Mouse (Mus musculus) liver, embryonic 15.5 days (tissue): ENCODE data around the gene Gm20388. TPM values are rescaled to one million over a fixed set of nuclear protein-coding genes. Genes with fewer than 3 reads are reported as not detected.

ENCODE experiments used
- ATAC-seq: fragments of 200-750 bp; cut with Nextera tagmentation; 2 replicates; pipeline ENCODE4 v1.8.0; 2017; ENCODE audit warnings: moderate number of reproducible peaks, mild to moderate bottlenecking, moderate library complexity; ENCODE audit not compliant: insufficient read depth
- H3K27ac ChIP-seq: fragments of 300-500 bp; sonication (generic); replicated peaks from 2 replicates; pipeline ENCODE4 v1.5.1; 2015; ENCODE audit warnings: mild to moderate bottlenecking, inconsistent platforms
- H3K27me3 ChIP-seq: fragments of 300-500 bp; sonication (generic); 2 replicates; pipeline ENCODE4 v1.6.1; 2015; ENCODE audit warnings: mild to moderate bottlenecking, inconsistent platforms
- H3K36me3 ChIP-seq: fragments of 300-500 bp; sonication (generic); replicated peaks from 2 replicates; pipeline ENCODE4 v1.6.1; 2015; ENCODE audit warnings: moderate library complexity, mild to moderate bottlenecking, inconsistent platforms
- H3K4me1 ChIP-seq: fragments of 300-500 bp; sonication (generic); replicated peaks from 2 replicates; pipeline ENCODE4 v1.6.1; 2015; ENCODE audit warnings: inconsistent platforms
- H3K4me2 ChIP-seq: fragments of 300-500 bp; sonication (generic); 2 replicates; pipeline ENCODE4 v1.6.1; 2015; ENCODE audit warnings: moderate library complexity, mild to moderate bottlenecking, inconsistent platforms
- H3K4me3 ChIP-seq: fragments of 300-500 bp; sonication (generic); replicated peaks from 2 replicates; pipeline ENCODE4 v1.5.1; 2015; ENCODE audit warnings: mild to moderate bottlenecking, inconsistent platforms
- H3K9ac ChIP-seq: fragments of 300-500 bp; sonication (generic); 2 replicates; pipeline ENCODE4 v1.6.1; 2015; ENCODE audit warnings: moderate library complexity, mild to moderate bottlenecking, inconsistent platforms
- H3K9me3 ChIP-seq: fragments of 300-500 bp; sonication (generic); replicated peaks from 2 replicates; pipeline ENCODE4 v1.6.1; 2016; ENCODE audit warnings: inconsistent platforms
- WGBS: fragments of 180-500 bp; shearing (Covaris S2); methylation state at CpG from one replicate; pipeline ENCODE4 v1.1.7; 2015; ENCODE audit warnings: mixed read lengths; ENCODE audit not compliant: insufficient replicate concordance; 5-methylcytosine and 5-hydroxymethylcytosine counted together
- polyA plus RNA-seq: library from polyadenylated mRNA; unstranded; fragments of >200 nt; fragmentation: Nextera tagmentation; extraction: Ambion mirVana; gene quantifications from 2 replicates; pipeline ENCODE4 v1.2.1, GENCODE M21; 2015

The Gm20388 gene
- polyA plus RNA-seq, 1 experiment from 2014 or later: not detected

DNA sequence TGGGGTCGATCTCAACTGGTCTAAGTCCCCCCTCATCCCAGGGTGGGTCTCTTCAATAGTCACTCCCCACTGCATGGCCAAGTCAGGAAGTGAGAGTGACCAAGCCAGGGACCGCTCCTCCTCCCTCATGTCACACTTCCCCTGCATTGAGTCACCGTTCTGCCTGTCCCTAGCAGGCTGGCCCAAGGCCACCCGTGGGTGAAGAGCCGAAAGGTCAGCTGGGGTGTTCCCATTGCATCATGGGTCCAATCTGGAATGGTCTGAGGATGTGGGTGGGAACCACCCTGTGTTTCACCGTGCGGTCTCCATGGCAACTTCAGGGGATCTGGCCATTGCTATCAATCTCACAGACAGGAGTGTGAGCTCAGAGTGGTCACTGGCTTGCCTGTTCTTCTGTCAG, 1338.2 kb downstream of the Gm20388 start:
- no peak overlapping the region for H3K4me3 ChIP-seq
- H3K36me3 ChIP-seq: no peaks in the 10 kb centered on the region
- ATAC-seq: peak; percentile 58; the same call in 1 of the 2 replicates
- WGBS: 32% methylated on average over 7 of the region's 7 CpGs
- no peak overlapping the region for H3K27ac ChIP-seq
- H3K9ac ChIP-seq: no peak overlapping the region
- H3K9me3 ChIP-seq: no peaks in the 10 kb centered on the region
- H3K27me3 ChIP-seq: peaks cover 13% of the 10 kb centered on the region; the same call in 1 of the 2 replicates
- H3K4me1 ChIP-seq: no peaks in the 10 kb centered on the region; the same call in 1 of the 2 replicates
- no peak overlapping the region for H3K4me2 ChIP-seq

DNA sequence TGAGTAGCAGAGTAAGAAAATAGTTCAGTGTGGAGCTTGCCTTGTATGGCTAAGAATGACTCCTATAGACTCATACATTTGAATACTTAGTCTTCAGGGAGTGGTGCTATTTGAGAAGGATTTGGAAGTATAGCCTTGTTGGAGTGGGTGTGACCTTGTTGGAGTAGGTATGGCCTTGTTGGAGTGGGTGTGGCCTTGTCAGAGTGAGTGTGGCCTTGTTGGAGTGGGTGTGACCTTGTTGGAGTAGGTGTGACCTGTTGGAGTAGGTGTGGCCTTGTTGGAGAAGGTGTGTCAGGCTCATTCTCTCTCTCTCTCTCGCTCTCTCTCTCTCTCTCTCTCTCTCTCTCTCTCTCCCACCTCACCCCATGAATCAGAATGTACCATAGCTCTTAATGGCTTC, 1338.8 kb downstream of the Gm20388 start:
- Histone ChIP-seq H3K27ac (no peak overlapping the region), H3K36me3 (no peaks in the 10 kb centered on the region), H3K4me2 (no peak overlapping the region), H3K4me1 (no peaks in the 10 kb centered on the region; the same call in 1 of the 2 replicates), H3K9me3 (no peaks in the 10 kb centered on the region), H3K4me3 (no peak overlapping the region), H3K9ac (no peak overlapping the region), H3K27me3 (peaks cover 14% of the 10 kb centered on the region; the same call in 1 of the 2 replicates)
- no peak for ATAC-seq
- 80% methylated on average over 1 of the region's 1 CpGs for WGBS

DNA sequence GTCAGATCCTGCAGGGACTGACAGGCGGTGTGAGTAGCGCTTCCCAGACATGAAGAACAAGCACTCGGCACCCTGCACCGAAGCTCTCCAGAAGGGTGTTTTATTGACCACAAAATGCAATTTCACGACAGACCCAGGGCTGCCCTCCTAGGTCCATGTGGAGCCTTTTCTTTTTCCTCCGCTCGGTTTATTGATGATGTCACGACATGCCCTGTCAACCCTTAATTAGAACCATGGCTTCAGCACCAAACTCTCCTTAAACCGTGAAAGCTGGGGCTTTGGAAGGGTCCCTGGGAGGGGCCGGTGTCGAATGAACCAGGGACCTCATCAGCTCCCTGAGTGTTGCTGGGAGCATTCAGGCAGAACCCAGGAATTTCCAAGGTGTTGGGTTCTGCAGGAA, 1340.4 kb downstream of the Gm20388 start:
- H3K36me3 ChIP-seq: no peaks in the 10 kb centered on the region
- ATAC-seq: no peak
- 36% methylated on average over 11 of the region's 11 CpGs for WGBS
- no peak overlapping the region for H3K9ac ChIP-seq
- no peaks in the 10 kb centered on the region for H3K9me3 ChIP-seq
- no peaks in the 10 kb centered on the region; the same call in 1 of the 2 replicates for H3K4me1 ChIP-seq
- no peak overlapping the region for H3K4me2 ChIP-seq
- no peak overlapping the region for H3K27ac ChIP-seq
- no peak overlapping the region for H3K4me3 ChIP-seq
- peaks cover 22% of the 10 kb centered on the region; the same call in 1 of the 2 replicates for H3K27me3 ChIP-seq

DNA sequence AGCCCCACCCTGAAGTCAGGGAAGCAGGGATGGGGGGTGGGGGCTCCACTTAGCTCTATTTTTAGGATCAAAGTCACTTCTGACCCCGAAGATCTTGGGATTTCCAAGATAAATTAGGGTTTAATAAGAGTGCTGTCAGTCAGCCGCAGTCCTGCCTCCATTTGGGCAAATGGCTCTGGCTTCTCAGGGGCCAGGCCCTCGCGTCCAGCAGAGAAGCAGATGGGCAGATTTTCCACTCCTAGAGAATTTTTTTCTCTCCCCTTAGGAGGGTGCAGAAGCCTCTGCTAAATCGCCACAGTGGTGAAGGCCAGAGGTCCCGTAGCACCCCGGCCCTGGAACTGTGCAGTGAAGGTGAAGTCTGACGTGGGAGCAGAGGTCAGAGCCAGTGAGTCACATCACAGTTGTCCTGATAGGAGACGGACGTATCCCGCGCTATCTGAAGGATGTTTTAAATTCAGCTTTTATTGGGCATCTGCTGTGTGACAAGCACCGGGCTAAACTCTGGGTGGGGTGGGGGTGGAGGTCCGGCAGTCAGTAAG, 1345.2 kb downstream of the Gm20388 start:
- Histone ChIP-seq H3K27me3 (peaks cover 39% of the 10 kb centered on the region), H3K27ac (no peak overlapping the region), H3K4me1 (no peaks in the 10 kb centered on the region), H3K36me3 (no peaks in the 10 kb centered on the region), H3K4me3 (no peak overlapping the region), H3K9ac (no peak overlapping the region), H3K9me3 (no peaks in the 10 kb centered on the region), H3K4me2 (no peak overlapping the region)
- WGBS: 51% methylated on average over 14 of the region's 14 CpGs
- ATAC-seq: no peak

DNA sequence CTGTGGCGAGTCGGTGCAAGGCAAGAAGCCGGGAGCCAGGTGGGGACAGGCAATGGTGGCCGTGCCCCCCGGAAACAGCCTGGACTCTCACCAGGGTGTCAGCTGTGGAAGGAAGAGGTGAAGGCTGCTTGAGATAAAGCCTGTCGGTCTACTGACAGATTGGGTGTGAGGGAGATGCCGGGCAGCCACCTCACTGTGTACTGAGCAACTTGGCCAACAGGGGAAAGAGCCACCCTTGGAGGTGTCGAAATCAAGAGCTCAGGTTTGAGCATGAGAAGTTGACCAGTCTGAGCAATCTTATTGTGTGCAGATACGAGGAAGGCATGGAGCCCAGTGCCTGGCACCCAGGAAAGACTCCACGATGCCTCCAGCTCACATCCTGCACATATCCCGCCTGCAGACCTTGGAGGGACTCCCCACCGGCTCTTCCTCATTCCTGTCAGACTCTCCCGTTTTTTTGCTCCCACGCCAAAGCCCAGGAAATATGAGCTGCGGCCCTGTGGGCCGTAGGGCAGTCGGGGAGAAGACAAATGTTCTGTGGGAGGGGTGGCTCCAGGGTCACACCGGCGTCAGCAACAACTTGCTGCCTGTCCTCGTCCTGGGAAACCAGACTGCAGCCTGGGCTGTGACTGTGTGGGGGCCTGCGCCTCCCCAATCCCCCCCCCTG, 1347.6 kb downstream of the Gm20388 start:
- peaks cover 29% of the 10 kb centered on the region for H3K27me3 ChIP-seq
- H3K9me3 ChIP-seq: no peaks in the 10 kb centered on the region
- ATAC-seq: no peak
- H3K4me3 ChIP-seq: no peak overlapping the region
- no peak overlapping the region for H3K9ac ChIP-seq
- no peak overlapping the region for H3K27ac ChIP-seq
- peaks cover 6% of the 10 kb centered on the region; the same call in 1 of the 2 replicates for H3K4me1 ChIP-seq
- no peaks in the 10 kb centered on the region for H3K36me3 ChIP-seq
- no peak overlapping the region for H3K4me2 ChIP-seq
- 15% methylated on average over 21 of the region's 21 CpGs for WGBS

DNA sequence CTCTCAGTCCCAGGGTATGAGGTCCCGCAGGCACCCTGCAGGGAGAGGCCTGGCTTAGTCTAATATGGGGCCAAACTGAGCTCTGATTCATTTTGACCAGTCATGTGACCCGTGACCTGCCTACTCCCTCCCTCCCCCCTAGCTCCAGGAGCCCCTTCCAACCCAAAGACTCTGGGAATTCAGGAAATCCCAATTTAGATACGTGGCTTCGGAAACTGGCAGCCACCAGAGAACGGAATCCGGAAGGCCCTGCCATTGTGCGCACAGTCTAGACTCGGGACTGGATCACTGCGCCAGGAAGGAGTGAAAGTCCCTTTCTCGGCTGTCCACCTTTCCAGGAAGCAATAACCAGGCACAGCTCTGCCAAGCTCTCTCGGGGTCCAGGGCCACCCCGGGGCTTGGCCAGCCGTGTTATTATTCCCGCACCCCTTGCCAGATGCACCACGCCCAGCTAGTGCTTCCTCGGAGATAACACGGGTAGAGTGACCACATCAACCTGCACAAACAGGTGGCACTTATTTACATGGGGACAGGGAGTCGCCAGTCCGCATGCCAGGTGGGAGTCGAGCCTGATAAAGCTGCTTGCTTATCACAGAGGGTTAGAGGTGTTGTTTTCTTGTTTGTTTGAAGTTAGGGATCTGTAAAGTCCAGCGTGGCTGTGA, 1352.2 kb downstream of the Gm20388 start:
- Histone ChIP-seq H3K4me1 (peaks cover 10% of the 10 kb centered on the region; the same call in 1 of the 2 replicates), H3K9ac (no peak overlapping the region), H3K4me2 (no peak overlapping the region; the same call in 1 of the 2 replicates), H3K27ac (no peak overlapping the region), H3K27me3 (peaks cover 13% of the 10 kb centered on the region), H3K4me3 (no peak overlapping the region), H3K36me3 (no peaks in the 10 kb centered on the region), H3K9me3 (no peaks in the 10 kb centered on the region)
- ATAC-seq: no peak
- WGBS: 21% methylated on average over 21 of the region's 21 CpGs

DNA sequence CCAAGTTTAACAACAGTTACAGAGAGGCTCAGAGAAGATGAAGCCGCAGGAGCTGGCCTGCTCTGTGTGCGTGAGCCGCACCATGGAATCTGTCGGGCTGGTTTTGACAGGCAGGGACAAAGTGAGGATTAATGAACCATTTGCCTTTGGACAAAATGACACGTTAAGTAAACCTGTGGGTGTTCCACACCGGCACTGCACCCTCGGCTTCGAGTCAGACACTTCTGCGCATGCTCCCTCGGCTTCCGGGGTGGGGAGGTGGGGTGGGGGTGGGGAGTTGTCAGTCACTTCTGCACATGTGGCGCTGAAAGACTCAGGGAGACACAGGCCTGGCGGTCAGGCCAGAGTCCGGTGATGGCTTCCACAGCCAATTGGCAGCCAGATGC, 1352.7 kb downstream of the Gm20388 start:
- WGBS: 54% methylated on average over 14 of the region's 14 CpGs
- H3K4me2 ChIP-seq: no peak overlapping the region
- H3K27me3 ChIP-seq: peaks cover 8% of the 10 kb centered on the region
- no peaks in the 10 kb centered on the region for H3K9me3 ChIP-seq
- no peaks in the 10 kb centered on the region for H3K36me3 ChIP-seq
- H3K4me1 ChIP-seq: peaks cover 10% of the 10 kb centered on the region; the same call in 1 of the 2 replicates
- no peak overlapping the region for H3K27ac ChIP-seq
- ATAC-seq: 0 out of 2 replicates have a peak, but pooled peaks have one; percentile 28
- H3K9ac ChIP-seq: no peak overlapping the region
- no peak overlapping the region for H3K4me3 ChIP-seq

DNA sequence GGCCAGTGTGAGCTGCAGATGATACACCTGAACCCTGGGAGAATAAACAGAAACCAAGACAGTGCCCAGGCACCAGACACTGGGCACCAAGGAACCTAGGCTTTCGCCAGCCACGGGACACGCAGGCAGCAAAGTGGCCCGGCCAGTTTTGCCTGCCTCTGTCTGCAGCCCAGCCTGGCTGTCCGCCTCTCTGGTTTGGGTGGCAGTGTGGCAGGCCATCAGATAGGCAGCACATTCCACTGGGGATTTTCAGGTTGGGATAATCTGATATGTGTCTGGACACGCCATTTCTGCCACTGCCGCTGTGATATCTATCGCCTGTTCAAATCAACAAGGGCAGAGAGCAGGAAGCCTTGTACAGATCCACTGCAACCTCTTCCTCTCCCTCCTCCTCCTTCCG, 1353.6 kb downstream of the Gm20388 start:
- no peak for ATAC-seq
- H3K4me3 ChIP-seq: no peak overlapping the region
- H3K27ac ChIP-seq: no peak overlapping the region
- no peaks in the 10 kb centered on the region for H3K36me3 ChIP-seq
- peaks cover 10% of the 10 kb centered on the region; the same call in 1 of the 2 replicates for H3K4me1 ChIP-seq
- no peak overlapping the region for H3K9ac ChIP-seq
- H3K4me2 ChIP-seq: no peak overlapping the region
- H3K9me3 ChIP-seq: no peaks in the 10 kb centered on the region
- peaks cover 4% of the 10 kb centered on the region; the same call in 1 of the 2 replicates for H3K27me3 ChIP-seq
- WGBS: 60% methylated on average over 9 of the region's 9 CpGs

DNA sequence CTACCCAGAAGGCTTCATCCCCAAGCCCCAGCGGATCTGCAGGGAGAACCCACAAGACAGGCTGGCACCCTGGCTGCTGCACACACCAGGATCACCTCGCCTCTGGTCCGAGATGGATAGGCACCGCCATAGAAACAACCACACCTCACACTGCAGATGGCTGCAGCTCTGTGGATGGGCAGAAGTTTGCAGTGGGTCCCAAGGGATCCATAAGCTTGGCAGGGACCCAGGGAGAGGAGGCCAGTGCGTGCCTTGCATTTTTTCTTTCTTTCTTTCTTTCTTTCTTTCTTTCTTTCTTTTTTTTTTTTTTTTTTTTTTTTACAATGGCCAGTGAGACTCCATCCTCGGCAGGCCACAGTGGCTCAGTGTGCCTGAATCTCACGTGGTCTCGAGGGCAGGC, 1360.9 kb downstream of the Gm20388 start:
- Histone ChIP-seq H3K27me3 (no peaks in the 10 kb centered on the region), H3K9me3 (no peaks in the 10 kb centered on the region), H3K27ac (no peak overlapping the region), H3K4me1 (no peaks in the 10 kb centered on the region), H3K9ac (no peak overlapping the region), H3K4me3 (no peak overlapping the region), H3K36me3 (no peaks in the 10 kb centered on the region), H3K4me2 (no peak overlapping the region)
- ATAC-seq: no peak
- WGBS: 63% methylated on average over 8 of the region's 8 CpGs

DNA sequence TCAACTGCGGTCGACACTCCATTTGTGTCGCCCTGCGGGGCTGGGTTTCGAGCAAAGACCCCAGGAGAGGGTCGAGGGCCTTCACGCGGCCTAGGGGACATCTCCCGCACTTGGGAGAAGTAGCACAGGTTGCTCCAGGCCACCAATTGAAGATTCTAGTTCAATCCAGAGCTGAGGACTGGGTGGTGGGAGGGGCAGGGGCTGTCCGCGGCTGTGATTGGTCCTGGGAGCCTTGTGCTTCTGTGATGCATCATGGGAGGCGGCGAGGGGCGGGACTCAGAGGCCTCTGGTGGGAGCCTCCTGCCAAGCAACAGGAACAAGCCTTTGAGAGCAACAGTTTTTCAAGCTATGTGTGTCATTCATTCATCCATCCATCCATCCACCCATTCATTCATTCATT, 1362.6 kb downstream of the Gm20388 start:
- Histone ChIP-seq H3K4me2 (no peak overlapping the region), H3K4me1 (no peaks in the 10 kb centered on the region), H3K27ac (no peak overlapping the region), H3K27me3 (no peaks in the 10 kb centered on the region), H3K9me3 (no peaks in the 10 kb centered on the region), H3K4me3 (no peak overlapping the region), H3K36me3 (no peaks in the 10 kb centered on the region), H3K9ac (no peak overlapping the region)
- 34% methylated on average over 14 of the region's 14 CpGs for WGBS
- ATAC-seq: no peak

DNA sequence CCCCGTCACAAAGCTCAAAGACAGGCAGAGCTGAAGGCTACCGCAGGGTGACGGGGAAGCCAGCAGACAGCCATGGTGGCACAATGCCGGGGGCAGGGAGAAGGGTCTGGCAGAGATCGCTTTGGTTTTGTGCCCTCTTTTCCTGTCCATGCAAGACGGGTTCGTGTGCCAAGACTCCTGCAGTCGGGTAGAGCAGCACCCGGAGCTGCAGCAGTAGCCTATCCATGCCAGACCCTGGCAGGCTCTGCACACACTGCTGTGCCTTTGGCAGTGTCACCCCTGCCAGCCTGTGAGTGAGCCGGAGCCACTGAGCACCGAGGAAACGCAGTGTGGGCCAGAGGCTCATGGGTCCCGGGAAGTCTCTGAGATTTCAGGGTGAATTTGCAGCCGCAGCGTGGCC, 1363.0 kb downstream of the Gm20388 start:
- H3K4me3 ChIP-seq: no peak overlapping the region
- no peaks in the 10 kb centered on the region for H3K4me1 ChIP-seq
- H3K9ac ChIP-seq: no peak overlapping the region
- H3K27me3 ChIP-seq: no peaks in the 10 kb centered on the region
- WGBS: 69% methylated on average over 15 of the region's 15 CpGs
- no peak overlapping the region for H3K27ac ChIP-seq
- H3K9me3 ChIP-seq: no peaks in the 10 kb centered on the region
- no peak overlapping the region for H3K4me2 ChIP-seq
- no peaks in the 10 kb centered on the region for H3K36me3 ChIP-seq
- no peak for ATAC-seq
